Mouse (Mus musculus): ENCODE results near the gene Col17a1. TPM values are rescaled to one million over a fixed set of nuclear protein-coding genes. Genes with fewer than 3 reads are reported as not detected.

The Col17a1 gene
- polyA plus RNA-seq, 1 experiment from 2014 or later, result 0.08 TPM

DNA sequence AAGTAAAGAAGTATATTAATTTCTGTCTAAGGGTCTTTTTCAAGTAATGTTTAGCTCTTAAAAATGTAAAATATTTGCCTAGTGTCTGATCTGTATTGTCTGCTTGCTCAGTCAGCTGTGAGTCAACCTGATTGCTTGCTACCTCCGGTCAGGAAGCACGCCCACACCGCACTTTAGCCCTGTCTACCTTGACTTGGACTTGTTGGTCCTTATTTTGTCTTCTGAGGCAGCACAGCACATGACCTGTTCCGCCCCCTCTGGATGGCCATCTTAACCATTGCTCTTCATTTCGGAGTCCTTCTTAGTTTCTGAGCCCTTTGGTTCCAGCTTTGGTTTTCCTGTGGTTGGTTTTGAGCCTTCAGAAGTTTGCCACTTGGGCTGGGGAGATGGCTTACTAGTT lies 60.1 kb downstream of the Col17a1 start:
- Histone ChIP-seq H3K36me3 (ENCODE audit: control insufficient read depth, insufficient read depth) (peaks cover 5% of the 10 kb centered on the region), H3K27me3 (ENCODE audit: control insufficient read depth, insufficient read depth, low read depth, low read length) (no peaks in the 10 kb centered on the region)
- no peak for ATAC-seq (ENCODE audit: low read depth)

DNA sequence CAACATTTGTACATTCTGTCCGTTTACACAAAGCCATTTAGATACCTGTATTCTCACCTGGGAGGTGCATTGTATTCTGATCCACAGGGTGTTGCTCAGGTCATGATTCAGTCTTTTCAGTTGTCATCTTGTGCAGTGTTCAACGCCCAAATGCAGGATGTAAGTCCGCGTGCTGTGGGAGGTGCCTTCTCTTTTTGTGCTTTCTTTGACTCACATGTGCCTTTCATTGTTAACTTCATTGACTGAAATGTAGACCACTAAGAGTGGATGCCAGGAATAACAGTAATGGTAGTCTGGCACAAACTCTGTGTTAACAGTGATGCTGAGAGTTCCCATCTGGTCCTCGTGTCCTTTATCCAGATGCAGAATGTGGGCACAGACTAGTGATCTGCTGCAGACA lies 61.5 kb downstream of the Col17a1 start:
- 74% methylated on average over 5 of the region's 5 CpGs for WGBS (ENCODE audit: insufficient replicate concordance)
- no peak for ATAC-seq (ENCODE audit: low read depth)
- H3K4me1 ChIP-seq (ENCODE audit: control insufficient read depth, low read depth, low read length), result no peaks in the 10 kb centered on the region

More for the DNA sequence above, 60.1 kb downstream of the Col17a1 start:
- no peak overlapping the region for H3K9ac ChIP-seq (ENCODE audit: low read depth, low read length)
- H3K27ac ChIP-seq (ENCODE audit: low read length), result no peak overlapping the region
- H3K9me3 ChIP-seq (replicated peaks; ENCODE audit: control insufficient read depth, low read length), result no peaks in the 10 kb centered on the region
- no peak overlapping the region for H3K4me3 ChIP-seq (ENCODE audit: low read depth, low read length)
- no peaks in the 10 kb centered on the region for H3K4me1 ChIP-seq (ENCODE audit: control insufficient read depth, low read depth, low read length)
- no peak overlapping the region for H3K4me2 ChIP-seq (ENCODE audit: low read depth, low read length)
- WGBS (ENCODE audit: insufficient replicate concordance), result 83% methylated on average over 5 of the region's 5 CpGs

DNA sequence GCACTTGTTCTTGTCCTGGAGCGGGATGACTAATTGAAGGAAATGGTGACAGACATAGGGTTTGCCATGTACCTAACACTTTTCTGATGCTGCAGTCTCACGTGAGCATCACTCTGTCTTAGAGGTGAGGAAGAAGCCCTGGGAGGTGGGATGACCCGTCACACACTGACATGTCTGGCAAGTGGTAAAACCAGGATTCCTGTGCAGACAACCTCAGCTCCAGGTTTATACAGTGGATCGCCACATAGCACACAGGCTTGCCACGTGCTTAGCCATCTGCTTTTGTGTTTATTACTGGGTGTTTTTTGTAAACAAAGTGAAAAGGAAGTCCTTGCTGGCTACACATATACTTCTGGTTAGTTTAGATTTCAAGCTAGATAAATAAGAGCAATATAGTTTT lies 62.8 kb downstream of the Col17a1 start:
- no peaks in the 10 kb centered on the region for H3K9me3 ChIP-seq (replicated peaks; ENCODE audit: control insufficient read depth, low read length)
- no peaks in the 10 kb centered on the region for H3K27me3 ChIP-seq (ENCODE audit: control insufficient read depth, insufficient read depth, low read depth, low read length)
- H3K4me3 ChIP-seq (ENCODE audit: low read depth, low read length), result no peak overlapping the region
- 78% methylated on average over 5 of the region's 5 CpGs for WGBS (ENCODE audit: insufficient replicate concordance)
- no peak overlapping the region for H3K27ac ChIP-seq (ENCODE audit: low read length)
- H3K4me2 ChIP-seq (ENCODE audit: low read depth, low read length), result no peak overlapping the region
- H3K9ac ChIP-seq (ENCODE audit: low read depth, low read length), result no peak overlapping the region
- H3K4me1 ChIP-seq (ENCODE audit: control insufficient read depth, low read depth, low read length), result no peaks in the 10 kb centered on the region
- peaks cover 14% of the 10 kb centered on the region for H3K36me3 ChIP-seq (ENCODE audit: control insufficient read depth, insufficient read depth)
- ATAC-seq (ENCODE audit: low read depth), result no peak

More for the DNA sequence above, 61.5 kb downstream of the Col17a1 start:
- Histone ChIP-seq H3K36me3 (ENCODE audit: control insufficient read depth, insufficient read depth) (peaks cover 9% of the 10 kb centered on the region), H3K9ac (ENCODE audit: low read depth, low read length) (no peak overlapping the region), H3K4me2 (ENCODE audit: low read depth, low read length) (no peak overlapping the region), H3K27ac (ENCODE audit: low read length) (no peak overlapping the region), H3K4me3 (ENCODE audit: low read depth, low read length) (no peak overlapping the region), H3K9me3 (replicated peaks; ENCODE audit: control insufficient read depth, low read length) (no peaks in the 10 kb centered on the region), H3K27me3 (ENCODE audit: control insufficient read depth, insufficient read depth, low read depth, low read length) (no peaks in the 10 kb centered on the region)

DNA sequence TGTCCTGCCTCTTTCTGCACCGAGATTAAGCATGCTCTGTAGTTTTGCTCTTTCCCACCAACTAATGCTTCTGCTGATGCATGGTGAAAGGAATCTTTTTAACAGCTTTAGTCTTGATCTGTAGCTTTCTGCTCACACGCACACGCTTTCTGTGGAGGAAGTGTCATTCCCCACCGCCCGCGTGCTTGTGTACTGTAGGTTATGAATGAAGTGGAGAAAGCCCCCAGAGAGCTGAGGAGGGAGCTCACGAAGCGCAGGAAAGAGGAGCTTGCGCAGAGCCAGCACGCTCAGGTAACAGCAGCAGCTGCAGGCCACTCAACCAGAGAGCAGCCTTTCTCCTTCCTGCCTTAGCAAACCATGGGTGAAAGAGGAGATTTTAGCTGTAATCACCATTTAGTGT lies 64.4 kb downstream of the Col17a1 start:
- H3K36me3 ChIP-seq (ENCODE audit: control insufficient read depth, insufficient read depth), result peaks cover 24% of the 10 kb centered on the region
- no peak for ATAC-seq (ENCODE audit: low read depth)
- 90% methylated on average over 10 of the region's 10 CpGs for WGBS (ENCODE audit: insufficient replicate concordance)

DNA sequence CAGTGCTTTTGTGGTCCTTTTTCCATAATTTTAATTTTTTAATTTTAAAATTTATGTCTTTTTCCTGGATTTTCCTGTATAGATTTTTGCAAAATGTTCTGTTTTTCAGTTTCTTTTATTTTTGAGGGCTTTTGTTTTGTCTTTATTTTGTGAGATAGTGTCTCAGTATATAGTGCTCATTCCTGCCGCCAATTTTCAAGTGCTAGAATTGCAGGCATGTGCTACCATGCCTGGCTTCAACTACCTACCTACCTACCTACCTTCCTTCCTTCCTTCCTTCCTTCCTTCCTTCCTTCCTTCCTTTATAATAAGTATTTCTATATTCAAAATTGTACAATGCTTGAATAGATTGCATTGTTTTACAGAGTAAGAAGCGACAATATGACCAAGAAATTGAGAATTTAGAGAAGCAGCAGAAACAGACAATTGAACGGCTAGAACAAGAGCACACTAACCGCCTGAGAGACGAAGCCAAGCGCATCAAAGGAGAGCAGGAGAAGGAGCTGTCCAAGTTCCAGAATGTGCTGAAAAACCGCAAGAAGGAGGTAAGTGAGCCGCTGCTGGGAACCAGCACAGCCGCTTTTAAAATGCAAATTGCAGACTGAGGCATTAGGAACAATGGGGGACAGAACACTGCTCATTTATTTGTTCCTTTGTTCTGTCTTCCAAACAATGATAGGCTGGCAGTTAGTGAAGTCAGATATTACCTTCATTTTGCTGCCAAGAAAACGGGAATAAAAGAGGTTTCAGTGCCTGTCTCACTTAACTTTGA lies 66.8 kb downstream of the Col17a1 start:
- peaks cover 28% of the 10 kb centered on the region for H3K36me3 ChIP-seq (ENCODE audit: control insufficient read depth, insufficient read depth)
- H3K4me3 ChIP-seq (ENCODE audit: low read depth, low read length), result no peak overlapping the region
- H3K27me3 ChIP-seq (ENCODE audit: control insufficient read depth, insufficient read depth, low read depth, low read length), result no peaks in the 10 kb centered on the region
- no peak for ATAC-seq (ENCODE audit: low read depth)
- H3K4me2 ChIP-seq (ENCODE audit: low read depth, low read length), result no peak overlapping the region
- no peaks in the 10 kb centered on the region for H3K9me3 ChIP-seq (replicated peaks; ENCODE audit: control insufficient read depth, low read length)
- H3K4me1 ChIP-seq (ENCODE audit: control insufficient read depth, low read depth, low read length), result no peaks in the 10 kb centered on the region
- H3K27ac ChIP-seq (ENCODE audit: low read length), result no peak overlapping the region
- H3K9ac ChIP-seq (ENCODE audit: low read depth, low read length), result no peak overlapping the region
- WGBS (ENCODE audit: insufficient replicate concordance), result 82% methylated on average over 10 of the region's 10 CpGs

More for the DNA sequence above, 64.4 kb downstream of the Col17a1 start:
- Histone ChIP-seq H3K27ac (ENCODE audit: low read length) (no peak overlapping the region), H3K4me1 (ENCODE audit: control insufficient read depth, low read depth, low read length) (no peaks in the 10 kb centered on the region), H3K4me2 (ENCODE audit: low read depth, low read length) (no peak overlapping the region), H3K27me3 (ENCODE audit: control insufficient read depth, insufficient read depth, low read depth, low read length) (no peaks in the 10 kb centered on the region), H3K9me3 (replicated peaks; ENCODE audit: control insufficient read depth, low read length) (no peaks in the 10 kb centered on the region), H3K9ac (ENCODE audit: low read depth, low read length) (no peak overlapping the region), H3K4me3 (ENCODE audit: low read depth, low read length) (no peak overlapping the region)

DNA sequence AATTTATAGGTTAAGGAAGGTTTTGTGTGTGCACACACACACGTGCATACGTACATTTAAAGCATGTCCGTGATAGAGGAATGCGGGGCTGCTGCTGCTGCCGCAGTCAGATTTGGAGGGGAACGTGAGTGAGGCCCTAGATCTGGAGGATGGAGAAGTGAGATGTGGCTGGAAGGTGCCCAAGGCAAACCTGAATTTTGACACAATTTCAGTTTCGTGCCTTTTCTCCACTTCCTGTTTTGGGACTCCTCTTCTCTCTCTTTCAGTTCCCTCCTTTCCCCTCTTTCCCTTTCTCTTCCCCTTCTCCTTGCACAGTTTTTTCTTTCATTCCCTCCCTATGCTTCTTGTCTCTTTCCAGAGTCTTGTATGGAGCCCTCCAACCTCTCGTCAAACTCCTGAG lies 70.4 kb downstream of the Col17a1 start:
- H3K4me2 ChIP-seq (ENCODE audit: low read depth, low read length), result no peak overlapping the region
- no peak overlapping the region for H3K4me3 ChIP-seq (ENCODE audit: low read depth, low read length)
- peaks cover 43% of the 10 kb centered on the region for H3K36me3 ChIP-seq (ENCODE audit: control insufficient read depth, insufficient read depth)
- no peak overlapping the region for H3K27ac ChIP-seq (ENCODE audit: low read length)
- 83% methylated on average over 8 of the region's 8 CpGs for WGBS (ENCODE audit: insufficient replicate concordance)
- no peak overlapping the region for H3K9ac ChIP-seq (ENCODE audit: low read depth, low read length)
- H3K4me1 ChIP-seq (ENCODE audit: control insufficient read depth, low read depth, low read length), result no peaks in the 10 kb centered on the region
- ATAC-seq (ENCODE audit: low read depth), result no peak
- H3K9me3 ChIP-seq (replicated peaks; ENCODE audit: control insufficient read depth, low read length), result no peaks in the 10 kb centered on the region
- no peaks in the 10 kb centered on the region for H3K27me3 ChIP-seq (ENCODE audit: control insufficient read depth, insufficient read depth, low read depth, low read length)

DNA sequence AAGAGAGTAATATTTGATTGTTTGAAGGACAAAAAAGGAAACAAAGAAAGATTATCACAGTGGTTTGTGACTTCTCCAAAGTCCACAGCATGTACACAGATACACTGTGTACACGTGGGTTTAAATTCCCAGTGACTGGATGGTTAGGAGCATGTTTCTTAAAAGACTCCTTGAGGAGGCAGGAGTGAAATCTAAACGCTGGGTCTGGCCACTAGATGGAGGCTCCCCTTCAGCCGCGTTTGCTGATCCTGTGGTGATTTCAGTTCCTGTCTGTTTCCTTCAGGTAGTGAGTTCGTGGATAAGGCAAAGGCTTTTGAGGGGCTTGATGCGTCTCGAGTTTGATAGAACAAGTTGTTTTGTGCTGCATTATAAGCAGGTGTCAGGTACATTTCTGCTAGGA lies 78.5 kb downstream of the Col17a1 start:
- Histone ChIP-seq H3K9me3 (replicated peaks; ENCODE audit: control insufficient read depth, low read length) (no peaks in the 10 kb centered on the region), H3K4me2 (ENCODE audit: low read depth, low read length) (no peak overlapping the region), H3K4me3 (ENCODE audit: low read depth, low read length) (no peak overlapping the region), H3K4me1 (ENCODE audit: control insufficient read depth, low read depth, low read length) (no peaks in the 10 kb centered on the region), H3K27me3 (ENCODE audit: control insufficient read depth, insufficient read depth, low read depth, low read length) (no peaks in the 10 kb centered on the region), H3K36me3 (ENCODE audit: control insufficient read depth, insufficient read depth) (peaks cover 25% of the 10 kb centered on the region), H3K27ac (ENCODE audit: low read length) (no peak overlapping the region), H3K9ac (ENCODE audit: low read depth, low read length) (no peak overlapping the region)
- WGBS (ENCODE audit: insufficient replicate concordance), result 59% methylated on average over 7 of the region's 7 CpGs
- ATAC-seq (ENCODE audit: low read depth), result no peak

DNA sequence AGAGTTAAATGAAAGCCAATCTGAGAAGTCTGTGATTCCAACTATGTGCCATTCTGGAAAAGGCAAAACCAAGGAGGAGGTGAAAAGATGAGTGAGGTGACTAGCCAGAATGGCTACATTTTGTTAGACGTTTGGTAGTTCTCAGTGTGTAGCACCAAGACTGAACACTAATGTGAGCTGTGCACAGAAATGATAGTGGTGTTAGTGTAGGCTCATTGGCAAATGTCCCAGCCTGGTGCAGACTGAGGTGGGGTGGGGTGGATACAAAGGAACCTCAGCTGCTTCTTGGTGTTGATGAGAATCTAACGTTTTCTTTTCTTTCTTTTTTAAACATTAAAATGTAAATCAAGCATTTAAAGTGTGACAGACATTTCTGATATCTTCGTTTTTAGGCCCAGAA lies 83.4 kb downstream of the Col17a1 start:
- Histone ChIP-seq H3K4me1 (ENCODE audit: control insufficient read depth, low read depth, low read length) (no peaks in the 10 kb centered on the region), H3K4me3 (ENCODE audit: low read depth, low read length) (no peak overlapping the region), H3K27ac (ENCODE audit: low read length) (no peak overlapping the region), H3K9me3 (replicated peaks; ENCODE audit: control insufficient read depth, low read length) (no peaks in the 10 kb centered on the region), H3K27me3 (ENCODE audit: control insufficient read depth, insufficient read depth, low read depth, low read length) (no peaks in the 10 kb centered on the region), H3K4me2 (ENCODE audit: low read depth, low read length) (no peak overlapping the region), H3K36me3 (ENCODE audit: control insufficient read depth, insufficient read depth) (peaks cover 7% of the 10 kb centered on the region), H3K9ac (ENCODE audit: low read depth, low read length) (no peak overlapping the region)
- no peak for ATAC-seq (ENCODE audit: low read depth)
- WGBS (ENCODE audit: insufficient replicate concordance), result 44% methylated on average over 3 of the region's 3 CpGs

Data from liver, embryonic 16.5 days (tissue).